Mouse (Mus musculus) colon, adult 2 months (tissue): ENCODE measurements around the gene Gcc2. TPM values are rescaled to one million over a fixed set of nuclear protein-coding genes. Genes with fewer than 3 reads are reported as not detected.

ENCODE experiments used
- polyA plus RNA-seq: library from polyadenylated mRNA; depleted of rRNA; stranded (reverse); fragments of >200 nt; gene quantifications from 2 replicates; pipeline ENCODE4 v1.2.3, GENCODE M21; 2012; rRNA removed

Gene Gcc2
- 8.9 and 12.7 TPM in 2 replicates for polyA plus RNA-seq

GRCm38 (mm10) chr10:58255213-58255892 lies at the start of gene Gcc2:
Gene Gcc2, plus strand, starts transcription at chr10:58255497.

GRCm38 (mm10) chr10:58224827-58225785 lies 30.2 kb upstream of the Gcc2 start, which contains the start of gene AW822073:
Gene AW822073, minus strand, starts transcription at chr10:58224930.

GRCm38 (mm10) chr10:58232641-58232969 lies 22.7 kb upstream of the Gcc2 start, which contains the start of gene Duxf3:
Gene Duxf3, minus strand, starts transcription at chr10:58232675.

GRCm38 (mm10) chr10:58236613-58237012 lies 18.7 kb upstream of the Gcc2 start, which contains the start of gene Gm4981:
Gene Gm4981, minus strand, starts transcription at chr10:58236701.

GRCm38 (mm10) chr10:58323028-58323991 lies 68.0 kb downstream of the Gcc2 start, which contains the start of gene Lims1:
Gene Lims1, plus strand, starts transcription at chr10:58323466.

Other genes with a start within 250 kb of the Gcc2 start
- gene AW822073, start 30.6 kb upstream of the Gcc2 start, polyA plus RNA-seq = not detected in 2 replicates
- gene Duxf3, start 22.8 kb upstream of the Gcc2 start, polyA plus RNA-seq = 0.07 TPM in 1 of 2 replicates, not detected in the other
- not detected in 2 replicates for gene Gm4981, start 18.8 kb upstream of the Gcc2 start, polyA plus RNA-seq
- 7.9 and 12.9 TPM in 2 replicates for gene Lims1, start 68.0 kb downstream of the Gcc2 start, polyA plus RNA-seq
- 1.5 and 1.9 TPM in 2 replicates for gene Ranbp2, start 191.4 kb downstream of the Gcc2 start, polyA plus RNA-seq
- gene Ccdc138, start 242.5 kb downstream of the Gcc2 start, polyA plus RNA-seq = 0.17 and 0.38 TPM in 2 replicates